Mouse (Mus musculus): ENCODE measurements around the gene Ndufb4.
"Not testable (repeated sequence)": the region's sequence is repeated elsewhere in the genome, so short reads cannot be mapped to it uniquely, and the experiment has no call there.

Gene Ndufb4

DNA sequence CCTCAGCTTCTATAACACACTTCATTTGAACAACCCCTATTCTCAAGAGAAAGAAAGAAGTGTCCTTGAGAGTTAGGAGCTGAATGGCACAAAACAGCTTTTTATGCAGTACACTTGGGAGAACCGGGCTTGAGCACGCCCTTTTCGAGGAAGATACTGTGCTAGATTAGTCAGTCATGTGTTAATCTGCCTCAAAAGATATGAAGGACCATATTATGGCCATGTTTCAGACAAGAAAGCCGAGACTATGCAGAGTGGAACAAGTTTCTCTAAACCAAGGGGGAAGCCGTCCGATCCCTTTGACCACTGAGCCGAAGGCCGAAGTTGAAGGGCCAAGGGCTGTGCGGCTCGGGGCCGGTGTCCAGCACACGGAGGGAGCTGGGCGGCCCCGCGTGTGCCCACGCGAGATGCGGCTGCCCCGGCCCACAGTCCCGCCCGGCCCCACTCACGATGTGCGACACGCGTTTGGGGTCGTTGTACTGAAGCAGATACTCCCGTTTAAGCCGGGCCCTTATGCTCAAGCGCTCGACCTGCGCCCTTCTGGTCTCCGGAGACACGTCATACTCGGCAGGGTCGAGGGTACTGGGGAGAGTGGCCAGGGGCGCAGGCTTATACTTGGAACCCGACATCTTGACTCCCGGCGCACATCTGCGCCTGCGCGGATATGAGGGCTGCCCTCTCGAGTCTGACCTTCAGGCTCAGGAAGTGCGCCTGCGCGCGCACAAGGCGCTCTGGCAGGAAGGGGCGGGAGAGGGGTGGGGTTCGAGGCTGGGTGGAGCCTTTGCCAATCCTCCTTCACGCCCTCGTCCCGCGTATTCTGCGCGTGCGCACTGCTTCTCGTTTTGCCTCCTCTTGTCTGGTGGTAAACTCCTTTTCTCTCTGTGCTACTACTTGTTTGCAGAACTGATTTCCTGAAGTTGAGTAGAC lies at the start of gene Ndufb4:
TSS of gene Ndufb4 (minus strand) at position 723 of the 927 bp plus-strand sequence.
- peak; percentile 97 for DNase-seq

DNA sequence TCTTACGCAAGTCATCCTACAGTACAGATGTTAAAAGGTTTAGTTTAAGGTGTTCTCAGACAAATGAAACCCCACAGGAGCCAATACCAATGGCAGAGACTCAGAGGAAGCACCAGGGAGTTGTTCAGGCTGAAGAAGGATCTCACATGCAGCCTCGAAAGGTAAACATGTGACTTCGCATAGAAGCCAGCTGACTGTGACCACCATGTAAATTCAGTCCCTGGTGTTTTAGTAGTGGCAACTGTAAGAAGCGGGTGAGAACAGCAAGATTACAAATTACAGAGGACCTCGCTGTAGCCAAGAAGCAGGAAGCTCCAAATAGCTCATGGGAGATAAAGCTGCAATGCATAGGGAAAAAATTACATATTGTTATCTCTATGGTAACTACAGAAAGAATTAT lies 49.6 kb upstream of the Ndufb4 start:
- DNase-seq = no peak

GRCm38 (mm10) chr16:37700071-37700470 lies 45.8 kb upstream of the Ndufb4 start:
- not testable (repeated sequence) for DNase-seq

DNA sequence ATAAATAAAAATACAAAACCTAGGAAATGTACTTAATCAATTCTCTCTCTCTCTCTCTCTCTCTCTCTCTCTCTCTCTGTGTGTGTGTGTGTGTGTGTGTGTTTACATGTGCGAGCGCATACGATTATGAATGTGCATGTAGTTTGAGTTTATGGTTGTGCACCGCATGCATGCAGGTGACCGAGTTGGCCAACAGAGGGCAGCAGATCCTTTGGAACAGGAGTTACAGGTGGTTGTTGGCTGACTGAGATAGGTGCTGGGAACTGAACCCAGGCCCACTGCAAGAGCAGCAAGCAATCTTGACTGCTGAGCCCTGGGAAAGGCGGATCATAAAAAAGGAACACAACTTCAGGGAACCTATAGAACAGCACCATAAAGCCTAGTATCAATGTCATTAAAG lies 44.5 kb upstream of the Ndufb4 start:
- DNase-seq = no peak

DNA sequence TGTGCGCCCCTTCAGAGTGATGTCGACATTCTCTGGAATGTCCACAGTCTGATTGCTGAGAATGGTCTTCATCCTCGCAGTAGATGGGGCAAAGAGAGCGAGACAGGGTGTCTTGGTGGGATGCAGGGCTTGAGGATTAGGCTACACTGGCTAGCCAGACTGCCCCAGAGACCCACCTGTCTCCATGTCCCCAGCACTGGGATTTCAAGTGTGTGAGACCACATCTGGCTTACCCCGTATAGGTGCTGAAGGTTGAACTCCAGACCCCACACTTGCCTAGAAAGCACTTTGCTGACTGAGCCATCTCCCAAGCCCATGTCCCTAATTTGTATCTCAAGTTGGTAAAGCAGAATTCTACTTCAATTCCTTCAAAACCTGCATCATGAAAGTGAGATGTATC lies 43.0 kb upstream of the Ndufb4 start:
- no peak for DNase-seq

- no peak for DNase-seq
Measured at GRCm38 (mm10) chr16:37690932-37691730, 36.9 kb upstream of the Ndufb4 start.

- DNase-seq = no peak
Measured at GRCm38 (mm10) chr16:37690465-37690864, 36.2 kb upstream of the Ndufb4 start.

- no peak for DNase-seq
Measured at GRCm38 (mm10) chr16:37689934-37690333, 35.7 kb upstream of the Ndufb4 start.

- no peak for DNase-seq
Measured at GRCm38 (mm10) chr16:37689251-37689926, 35.1 kb upstream of the Ndufb4 start.

GRCm38 (mm10) chr16:37688181-37688580 lies 33.9 kb upstream of the Ndufb4 start:
- DNase-seq = peak; percentile 37

DNA sequence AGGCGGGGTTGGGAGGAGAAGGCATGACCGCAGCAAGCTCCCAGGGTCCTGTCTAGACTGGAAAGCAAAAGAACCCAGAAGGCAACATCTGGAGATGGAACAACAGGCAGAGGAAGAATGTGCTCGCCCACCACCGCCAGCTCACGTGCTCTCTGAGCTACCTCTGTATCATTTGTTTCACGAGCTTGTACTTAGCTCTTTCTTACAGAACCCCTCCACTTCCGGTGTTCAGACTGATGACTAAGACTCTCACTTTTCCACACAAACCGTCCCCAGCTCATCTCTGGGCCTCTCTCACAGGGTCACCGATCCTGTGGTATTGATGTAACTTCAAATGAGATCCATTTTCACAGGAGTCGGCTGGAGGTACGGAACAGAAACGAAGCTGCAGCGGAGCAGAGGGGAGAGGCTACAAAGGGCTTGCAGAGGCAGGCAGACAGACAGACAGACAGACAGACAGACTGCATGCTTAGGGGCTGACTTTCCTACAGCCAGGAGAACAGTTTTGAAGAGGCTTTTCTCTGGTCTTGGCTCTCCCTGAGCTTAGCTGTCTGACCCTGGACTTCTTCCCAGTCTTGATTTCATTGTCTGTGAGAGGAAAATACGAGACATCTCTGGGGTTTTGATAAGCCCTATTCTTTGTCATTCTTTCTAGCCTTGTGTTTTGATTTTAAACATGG lies 33.2 kb upstream of the Ndufb4 start:
- DNase-seq = no peak

- DNase-seq = no peak
Measured at GRCm38 (mm10) chr16:37686834-37687233, 32.6 kb upstream of the Ndufb4 start.

- DNase-seq = no peak
Measured at GRCm38 (mm10) chr16:37685946-37686600, 31.8 kb upstream of the Ndufb4 start.

DNA sequence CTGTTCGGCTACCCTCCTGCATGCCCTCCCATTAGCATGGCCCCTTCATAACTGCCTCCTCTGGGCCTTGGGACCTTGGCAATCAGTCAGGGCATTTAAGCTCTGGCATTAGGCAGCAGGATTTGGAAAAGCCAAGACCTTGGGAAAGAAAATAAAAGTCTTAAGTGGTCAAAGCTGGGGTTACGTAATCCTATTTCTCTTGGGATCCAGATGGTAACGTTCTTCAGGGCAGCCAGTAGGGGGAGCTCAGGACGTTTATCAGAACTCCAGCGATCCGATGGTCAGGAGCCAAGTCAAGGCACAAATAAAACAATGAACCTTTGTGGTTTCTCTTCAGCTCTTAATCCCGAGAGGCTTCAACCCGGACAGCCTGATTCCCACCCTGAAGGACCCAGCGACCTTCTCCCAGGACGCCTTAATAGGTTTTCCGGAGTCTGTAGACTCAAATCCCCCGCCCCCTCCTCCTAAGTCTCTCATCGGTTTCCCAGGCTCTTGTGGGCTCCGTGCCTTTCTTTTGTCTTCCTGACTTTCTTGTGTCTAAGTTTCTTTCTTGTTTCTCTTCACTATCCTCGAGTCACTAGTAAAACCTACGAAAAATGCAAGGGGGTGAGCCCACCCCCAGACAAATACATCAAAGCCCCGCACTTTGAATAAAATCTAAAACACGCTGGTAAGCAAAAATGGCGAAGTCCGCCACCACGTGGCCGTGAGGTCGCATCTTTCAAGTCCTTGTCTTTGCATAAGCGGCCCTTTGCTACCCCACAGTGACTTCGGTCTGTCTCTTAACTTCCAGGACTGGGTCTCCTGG lies 30.6 kb upstream of the Ndufb4 start:
- peak; percentile 88 for DNase-seq

DNA sequence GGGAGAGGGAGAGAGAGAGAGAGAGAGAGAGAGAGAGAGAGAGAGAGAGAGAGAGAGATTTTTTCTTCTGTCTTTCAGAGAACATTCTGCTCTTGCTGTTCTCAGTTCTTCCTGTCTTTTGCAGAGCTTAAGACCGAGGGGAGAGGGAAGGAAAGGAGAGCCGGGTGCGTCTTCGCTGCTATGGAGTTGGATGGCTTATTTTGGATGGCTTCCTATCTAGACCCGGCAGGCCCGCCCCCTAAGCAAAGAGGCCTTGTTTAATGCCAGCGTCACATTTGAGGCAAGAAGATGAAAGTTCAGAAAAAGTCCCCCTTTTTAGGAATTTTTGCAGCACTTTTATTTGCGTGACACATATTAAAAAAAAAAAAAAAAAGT lies 30.0 kb upstream of the Ndufb4 start:
- DNase-seq = no peak

DNA sequence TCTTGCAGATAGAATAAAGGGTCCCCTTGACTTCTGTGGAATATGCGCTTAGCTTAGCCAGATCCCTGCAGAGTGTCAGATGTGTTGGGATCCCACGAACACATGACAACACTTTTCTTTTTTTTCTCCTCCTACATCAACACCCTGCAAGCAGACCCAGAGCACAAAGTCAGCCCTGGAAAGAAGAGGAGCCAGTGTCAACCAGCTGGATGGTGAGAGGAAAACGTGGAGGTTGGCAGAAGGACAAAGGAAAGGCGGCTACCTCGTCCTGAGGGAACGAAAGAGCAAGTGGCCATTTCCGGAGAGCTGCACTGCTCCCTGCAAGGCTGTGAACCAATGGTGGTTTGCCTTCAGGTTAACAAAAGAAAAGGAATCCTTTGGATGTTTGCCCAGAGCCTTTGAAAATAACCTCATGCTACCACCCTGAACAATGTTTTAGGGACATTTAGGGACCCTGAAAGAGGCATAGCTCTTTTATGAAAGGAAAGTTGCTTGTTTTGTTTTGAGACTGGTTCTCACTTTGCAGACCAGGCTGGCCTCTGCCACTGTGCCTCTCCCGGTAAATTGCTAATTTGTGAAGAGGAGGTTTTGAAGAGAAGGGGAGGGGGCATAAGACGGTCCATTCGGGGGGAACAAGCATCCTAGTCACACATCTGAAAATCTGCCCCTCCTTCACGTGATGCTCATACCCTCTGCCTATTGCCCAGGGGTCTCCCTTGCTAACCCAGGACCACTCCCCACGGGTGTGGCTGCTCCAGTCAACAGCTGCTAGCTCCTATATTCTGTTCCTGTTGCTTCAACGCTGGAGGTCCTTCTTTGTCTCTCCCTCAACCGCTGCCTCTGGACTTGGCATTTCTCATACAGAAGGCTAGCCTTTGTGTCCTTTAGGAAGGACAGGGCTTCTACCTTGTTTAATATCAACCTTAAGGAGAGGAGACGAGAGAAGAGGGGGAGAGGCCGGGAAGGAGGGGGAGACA lies 29.2 kb upstream of the Ndufb4 start:
- peak; percentile 19 for DNase-seq

- peak; percentile 90 for DNase-seq
Measured at GRCm38 (mm10) chr16:37682309-37682975, 28.2 kb upstream of the Ndufb4 start.

DNA sequence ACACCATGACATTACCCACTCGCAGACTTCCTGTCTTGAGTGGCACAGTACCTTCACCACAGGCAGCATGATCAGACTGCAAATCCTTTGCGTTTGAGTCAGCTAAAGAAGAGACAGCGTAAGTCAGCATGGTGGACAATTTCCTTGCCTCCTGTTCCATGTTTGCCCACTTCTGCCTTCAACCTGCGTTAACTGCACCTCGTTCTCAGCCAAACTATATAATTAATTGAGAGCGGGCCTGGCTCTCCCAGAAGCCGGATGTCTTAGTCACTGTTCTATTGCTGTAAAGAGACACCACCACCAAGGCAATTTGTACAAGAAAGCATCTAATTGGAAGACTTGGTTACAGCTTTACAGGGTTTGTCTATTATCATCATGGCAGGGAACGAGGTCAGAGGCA lies 26.6 kb upstream of the Ndufb4 start:
- no peak for DNase-seq

- DNase-seq = no peak
Measured at GRCm38 (mm10) chr16:37680216-37680615, 26.0 kb upstream of the Ndufb4 start.
